Mouse (Mus musculus) T-helper 2 cell (primary cell): ENCODE measurements around the gene Smim6.

Experiments
- in situ Hi-C: fragments of 300-600 bp; cut with MboI, MseI; formaldehyde crosslinking; loops from one replicate; pipeline ENCODE4 v1.15.1; 2025; ENCODE audit warnings: high pct_unique_total_duplicates

The Smim6 gene

DNA sequence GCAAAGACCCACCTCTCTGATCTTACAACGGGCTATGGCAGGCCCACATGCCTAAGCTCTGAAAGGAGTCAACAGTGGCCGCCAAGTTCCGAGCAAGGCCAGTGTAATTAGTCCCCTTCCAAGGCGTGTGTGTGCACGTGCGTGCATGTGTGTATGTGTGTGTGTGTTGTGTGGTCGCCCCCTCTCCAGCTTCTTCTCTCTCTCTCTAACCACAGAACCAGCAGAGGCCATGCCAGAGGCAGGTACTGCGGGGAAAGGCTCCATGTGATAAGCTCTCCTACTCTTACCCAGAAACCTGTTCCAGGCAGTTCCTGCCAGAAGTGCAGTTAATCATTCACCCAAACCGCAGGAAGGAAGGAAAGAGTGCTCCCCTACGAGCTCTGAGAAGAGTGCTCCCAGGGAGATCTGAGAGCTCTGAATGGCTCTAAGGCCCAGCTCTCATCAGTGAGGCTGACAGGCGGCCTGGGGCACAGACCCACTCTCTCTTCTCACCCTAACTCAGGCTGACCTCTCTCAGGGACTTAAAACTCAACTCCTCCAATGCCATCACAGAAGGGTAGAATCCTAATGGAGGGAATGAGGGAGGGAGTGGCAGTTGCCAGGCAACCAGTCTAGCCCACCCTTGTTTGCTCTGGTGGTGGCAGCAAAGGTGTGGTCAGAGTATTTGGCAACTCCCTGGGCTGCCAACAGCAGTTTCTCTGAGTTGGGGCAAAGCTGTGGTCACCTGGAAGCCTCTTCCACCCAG lies at the start of gene Smim6:
Gene Smim6, plus strand, starts transcription at position 386 of the 745 bp plus-strand sequence.
- in situ Hi-C loops, result no loop called here

DNA sequence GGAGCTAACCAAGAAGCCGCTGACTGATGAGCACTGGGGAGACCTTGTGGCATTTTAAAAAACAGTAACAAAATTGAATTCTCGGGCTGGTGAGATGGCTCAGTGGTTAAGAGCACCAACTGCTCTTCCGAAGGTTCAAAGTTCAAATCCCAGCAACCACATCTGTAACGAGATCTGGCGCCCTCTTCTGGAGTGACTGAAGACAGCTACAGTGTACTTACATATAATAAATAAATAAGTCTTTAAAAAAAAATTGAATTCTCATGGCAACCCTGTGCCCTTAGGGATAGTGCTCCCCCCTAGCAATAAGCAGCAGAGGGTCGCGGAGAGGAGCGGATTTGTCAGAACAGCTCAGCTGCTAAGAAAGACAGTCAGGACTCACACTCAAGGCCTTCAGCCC lies 47.9 kb upstream of the Smim6 start:
- in situ Hi-C loops, result no loop called here

DNA sequence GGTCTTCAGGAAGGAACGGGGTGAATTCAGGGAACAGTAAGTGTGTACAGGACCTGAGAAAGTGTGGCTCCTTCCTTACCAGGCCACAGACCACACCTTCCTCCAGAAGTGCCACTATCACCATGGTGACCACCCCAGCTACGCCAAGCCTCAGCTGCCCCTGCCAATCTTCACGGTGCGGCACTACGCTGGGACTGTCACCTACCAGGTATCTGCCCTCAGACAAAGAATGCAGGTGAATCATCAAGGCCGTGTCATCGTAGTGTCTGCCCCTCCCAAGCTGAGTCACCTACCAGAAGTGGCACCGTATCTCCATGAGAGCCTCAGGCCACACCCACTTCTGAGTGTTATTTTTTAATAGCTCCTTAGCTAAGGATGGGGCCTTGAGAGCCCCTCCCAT lies 42.4 kb upstream of the Smim6 start:
- in situ Hi-C loops, result no loop called here

DNA sequence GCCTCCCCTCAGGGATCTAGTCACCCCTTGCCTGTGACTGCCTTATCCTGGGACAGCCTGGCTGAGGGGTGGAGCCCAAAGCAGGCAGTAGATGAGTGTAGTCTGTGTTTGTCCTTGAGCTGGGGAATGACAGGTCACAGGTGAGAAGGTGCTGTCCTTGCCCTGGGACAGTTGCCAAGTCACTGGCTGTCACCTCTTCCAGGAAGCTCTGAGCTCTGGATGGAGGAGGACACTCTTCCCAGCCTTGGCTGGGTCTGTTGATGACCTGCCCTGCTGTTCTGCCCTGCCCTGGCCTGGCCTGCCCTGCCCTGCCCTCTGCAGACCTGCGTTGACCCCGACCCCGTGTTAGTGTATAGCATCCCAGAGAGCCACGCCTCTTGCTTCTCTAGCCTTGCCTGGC lies 39.4 kb upstream of the Smim6 start:
- in situ Hi-C loops, result no loop called here

DNA sequence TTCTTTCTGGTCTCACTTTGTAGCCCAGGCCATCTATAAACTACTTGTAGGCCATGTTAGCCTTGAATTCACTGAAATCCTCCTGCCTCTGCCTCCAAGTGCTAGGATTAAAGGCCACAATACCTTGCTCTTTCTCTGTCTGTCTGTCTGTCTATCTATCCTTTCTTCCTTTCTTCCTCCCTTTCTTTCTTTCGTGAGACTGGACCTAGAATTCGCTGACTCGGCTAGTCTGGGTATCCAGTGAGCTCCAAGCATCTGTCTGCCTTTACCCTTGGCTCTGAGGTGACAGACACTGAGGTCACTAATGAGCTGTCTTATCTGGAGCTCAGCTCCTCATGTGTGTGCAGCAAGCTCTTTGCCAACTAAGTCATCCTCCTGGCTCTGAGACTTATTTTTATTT lies 35.9 kb upstream of the Smim6 start:
- in situ Hi-C loops, result no loop called here

DNA sequence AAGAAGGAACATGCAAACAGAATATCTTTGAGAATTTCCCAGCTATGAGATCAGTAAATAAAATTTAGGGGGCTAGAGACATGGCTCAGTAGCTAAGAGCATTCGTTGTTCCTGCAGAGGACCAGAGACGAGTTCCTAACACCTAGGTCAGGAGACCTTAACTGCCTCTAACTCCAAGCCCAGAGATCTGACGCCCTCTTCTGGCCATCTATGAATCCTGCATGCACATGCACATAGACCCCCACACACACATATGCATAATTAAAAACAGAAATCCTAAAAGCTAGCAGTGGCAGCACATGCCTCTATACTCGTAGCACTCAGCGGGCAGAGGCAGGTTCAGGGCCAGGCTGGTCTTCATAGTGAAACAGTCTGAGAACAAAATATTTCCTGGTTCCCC lies 35.4 kb upstream of the Smim6 start:
- in situ Hi-C loops, result no loop called here

DNA sequence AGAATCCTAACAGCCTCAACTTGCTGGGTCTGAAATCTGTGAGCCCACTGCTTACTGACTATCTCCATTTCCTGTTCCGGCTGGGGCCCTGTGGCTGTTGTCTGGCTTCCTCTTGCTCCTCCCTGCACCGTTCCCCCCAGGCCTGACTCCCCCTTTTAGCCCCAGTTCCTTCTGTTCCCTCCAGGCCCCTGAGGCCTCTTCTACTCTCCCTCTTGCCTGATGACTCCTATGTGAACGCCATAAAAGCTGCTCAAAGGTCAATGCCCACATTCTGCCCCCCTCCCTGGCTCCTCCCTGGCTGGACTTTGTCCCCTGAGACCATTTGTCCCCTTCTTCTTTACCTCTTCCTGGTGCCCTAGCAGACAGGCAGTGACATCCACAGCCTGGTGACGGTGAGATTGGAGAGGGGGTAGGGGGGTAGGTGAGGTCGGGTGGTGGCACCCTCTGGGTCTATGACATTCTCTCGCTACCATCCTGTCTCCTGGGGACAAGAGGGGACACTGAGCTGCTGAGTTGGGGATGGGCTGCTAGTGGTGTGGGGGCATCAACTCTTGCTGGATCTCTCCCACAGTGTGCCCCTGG lies 34.6 kb upstream of the Smim6 start:
- in situ Hi-C loops, result no loop called here

DNA sequence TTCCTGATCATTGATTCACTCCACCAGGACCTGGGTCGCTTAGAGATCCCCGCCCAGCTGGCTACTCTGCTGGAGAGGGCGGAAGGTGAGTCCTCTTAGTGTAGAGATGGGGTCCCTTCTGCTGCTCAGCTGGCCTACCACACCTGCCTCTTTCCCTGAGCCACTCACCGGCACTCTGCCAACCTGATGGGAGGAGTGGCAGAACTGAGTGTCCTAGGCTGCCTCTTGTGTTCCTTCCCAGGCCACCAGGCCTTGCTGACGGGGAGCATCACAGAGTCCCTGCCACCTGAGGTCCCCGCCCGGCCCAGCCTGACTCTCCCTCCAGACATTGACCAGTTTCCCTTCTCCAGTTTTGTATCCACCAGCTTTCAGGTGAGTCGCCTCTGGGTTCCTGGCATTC lies 33.7 kb upstream of the Smim6 start:
- in situ Hi-C loops, result no loop called here

DNA sequence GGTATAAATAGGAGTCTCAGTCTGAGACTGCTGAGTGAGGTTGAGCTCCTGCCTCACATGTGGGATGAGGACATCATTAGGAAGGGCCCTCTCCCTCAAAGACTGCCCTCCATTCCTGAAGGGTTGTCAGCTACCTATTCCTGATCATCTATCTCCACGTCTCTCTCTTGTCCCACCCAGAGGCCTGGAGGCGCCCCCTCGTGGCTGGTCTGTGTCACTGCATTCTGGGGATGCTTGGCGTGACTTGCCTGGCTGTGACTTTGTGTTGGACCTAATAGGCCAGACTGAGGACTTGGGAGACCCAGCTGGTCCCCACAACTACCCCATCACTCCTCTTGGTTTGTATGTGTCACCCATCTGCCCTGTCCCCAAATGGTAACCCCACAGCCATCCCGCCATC lies 30.8 kb upstream of the Smim6 start:
- in situ Hi-C loops, result no loop called here

DNA sequence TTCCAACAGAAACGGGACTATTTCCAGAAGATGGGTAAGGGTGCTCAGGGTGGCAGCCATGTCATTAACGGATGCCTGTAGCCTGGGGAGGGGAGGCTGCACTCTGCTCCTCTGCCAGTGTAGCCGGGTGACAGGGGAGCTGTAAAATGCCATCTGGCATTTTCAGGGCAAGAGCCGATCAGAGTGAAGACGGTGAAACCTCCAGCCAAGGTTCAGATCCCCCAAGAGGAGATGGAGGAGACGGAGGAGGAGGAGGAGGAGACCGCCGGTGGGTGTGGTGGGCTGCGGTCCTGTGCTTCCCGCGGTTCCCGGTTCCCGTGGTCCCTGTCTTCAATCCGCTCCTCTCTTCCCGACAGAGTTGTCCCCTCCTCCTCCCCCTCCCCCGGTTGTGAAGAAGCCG lies 28.6 kb upstream of the Smim6 start:
- in situ Hi-C loops, result no loop called here

DNA sequence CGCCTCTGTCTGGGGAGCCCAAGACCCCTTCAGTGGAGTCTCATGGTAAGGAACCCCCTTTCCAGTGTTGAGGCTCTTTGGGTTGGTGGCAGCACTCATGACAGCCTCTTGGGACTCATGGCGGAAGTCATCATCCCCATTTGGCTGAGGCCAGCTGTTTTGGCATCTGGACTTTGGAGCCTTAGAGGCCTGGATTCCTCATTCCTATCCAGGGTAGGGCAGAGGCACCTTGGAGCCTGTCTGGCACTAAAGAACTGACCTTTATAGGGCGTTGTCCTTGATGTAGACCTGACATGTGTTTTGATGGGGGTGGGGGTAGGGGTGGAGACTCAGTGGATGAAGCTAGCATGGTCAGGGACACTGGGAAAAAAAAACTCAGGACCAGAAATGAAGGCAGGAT lies 27.5 kb upstream of the Smim6 start:
- in situ Hi-C loops, result no loop called here

DNA sequence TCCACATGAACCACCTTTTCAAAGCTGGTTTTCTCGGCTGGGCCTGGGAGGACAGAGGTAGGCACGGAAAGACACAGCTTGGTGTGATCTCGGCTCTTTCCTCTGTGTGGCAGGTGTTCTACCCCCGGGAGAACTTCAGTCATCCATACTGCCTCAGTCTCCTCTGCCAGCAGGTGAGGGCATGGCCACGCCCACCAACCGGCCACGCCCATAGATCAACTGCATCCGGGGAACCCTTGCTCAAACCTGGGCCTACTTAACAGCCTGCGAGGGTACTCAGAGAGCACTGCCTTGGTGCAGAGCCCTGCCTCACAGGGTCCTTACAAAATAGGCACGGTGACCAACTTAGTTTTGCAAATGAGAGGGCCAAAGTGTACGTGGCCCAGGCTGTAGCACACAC lies 26.5 kb upstream of the Smim6 start:
- in situ Hi-C loops, result no loop called here

DNA sequence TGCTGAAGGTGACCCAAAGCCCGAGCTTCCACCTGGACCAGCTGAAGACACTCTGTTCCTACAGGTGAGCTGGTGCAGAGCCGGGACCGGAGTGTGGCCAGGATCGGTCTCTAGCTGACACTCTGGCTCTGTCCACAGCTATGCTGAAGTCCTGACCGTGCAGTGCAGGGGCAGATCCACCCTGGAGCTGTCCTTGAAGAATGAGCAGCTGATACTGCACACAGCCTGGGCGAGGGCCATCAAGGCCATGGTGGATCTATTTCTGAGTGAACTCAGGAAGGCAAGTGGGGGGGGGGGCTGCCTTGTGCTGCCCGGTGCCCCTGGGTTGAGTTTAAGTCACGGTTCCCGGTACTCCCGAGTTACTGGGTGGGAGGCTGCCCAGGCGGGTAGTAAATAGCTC lies 25.4 kb upstream of the Smim6 start:
- in situ Hi-C loops, result no loop called here

DNA sequence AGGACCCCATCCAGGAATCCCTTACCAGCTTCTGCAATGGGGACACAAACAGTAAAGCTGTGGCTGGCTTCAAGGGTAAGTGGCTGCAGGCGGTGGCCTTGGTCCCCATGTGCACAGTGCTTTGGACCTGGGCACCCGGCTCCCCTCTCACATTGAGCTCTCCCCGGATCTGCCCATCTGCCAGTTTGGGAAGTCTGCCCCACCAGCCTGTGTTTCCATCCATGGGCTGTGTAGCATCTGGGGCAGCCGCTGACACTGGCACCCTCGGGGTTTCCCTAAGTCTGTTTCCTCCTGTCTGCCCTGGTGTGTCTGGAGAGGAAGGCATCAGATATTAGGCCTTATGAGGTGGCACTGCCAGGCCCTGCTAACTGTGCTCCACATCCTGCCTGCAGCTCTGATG lies 23.8 kb upstream of the Smim6 start:
- in situ Hi-C loops, result no loop called here

DNA sequence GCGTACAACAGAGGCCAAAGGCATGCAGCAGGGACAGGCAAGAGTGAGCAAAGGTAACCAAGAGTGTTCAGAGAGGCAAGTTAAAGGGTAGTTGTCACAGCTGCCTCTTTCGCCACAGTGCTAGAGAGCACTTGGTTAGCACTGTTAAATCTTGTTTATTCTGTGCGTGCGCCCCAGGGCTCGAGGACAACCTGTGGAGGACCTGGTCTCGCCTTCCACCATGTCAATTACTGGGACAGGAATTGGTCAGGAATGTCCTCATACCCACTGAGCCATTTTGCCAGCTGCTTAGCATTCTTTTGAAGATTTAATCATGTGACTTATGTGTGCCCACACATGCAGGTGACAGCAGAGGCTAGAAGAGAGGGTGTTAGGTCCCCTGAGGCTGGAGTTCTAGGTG lies 22.7 kb upstream of the Smim6 start:
- in situ Hi-C loops, result no loop called here

DNA sequence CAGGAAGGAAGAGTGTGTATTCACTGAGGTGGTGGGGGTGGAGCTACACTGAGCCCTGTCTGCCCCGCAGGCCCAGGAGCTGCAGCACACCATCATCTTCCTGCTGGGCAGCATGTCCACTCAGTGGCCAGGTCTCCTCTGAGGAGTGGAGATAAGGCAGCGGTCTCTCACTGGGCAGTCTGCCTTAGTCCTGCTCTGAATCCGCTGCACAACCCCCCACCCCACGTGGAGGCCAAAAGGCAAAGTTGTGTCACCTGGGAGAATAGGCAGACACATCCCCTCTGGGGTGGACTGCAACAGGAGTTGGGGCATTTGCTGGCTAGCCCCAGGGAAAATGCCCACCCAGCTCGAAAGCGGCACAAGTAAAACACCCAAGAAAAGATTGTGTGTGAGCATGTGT lies 19.6 kb upstream of the Smim6 start:
- in situ Hi-C loops, result no loop called here

DNA sequence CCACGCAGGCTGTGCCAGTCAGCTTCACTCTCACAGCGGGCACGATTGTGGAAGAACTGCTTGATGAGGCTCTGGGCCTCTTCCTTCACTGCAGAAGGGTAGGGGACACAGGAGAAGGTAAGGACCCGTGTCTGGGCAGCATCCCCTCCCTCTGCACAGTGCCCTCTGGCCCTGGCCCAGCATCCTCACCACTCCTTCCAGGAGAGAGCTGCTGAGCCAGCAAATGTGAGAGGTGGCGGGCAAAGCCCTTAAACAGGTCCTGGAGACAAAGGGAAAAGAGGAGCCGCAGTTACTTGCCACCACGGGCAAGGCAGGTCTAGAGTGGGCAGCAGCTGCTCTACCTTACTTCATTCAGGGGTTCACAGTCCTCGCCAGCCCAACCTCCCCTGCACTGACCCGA lies 18.7 kb upstream of the Smim6 start:
- in situ Hi-C loops, result no loop called here

DNA sequence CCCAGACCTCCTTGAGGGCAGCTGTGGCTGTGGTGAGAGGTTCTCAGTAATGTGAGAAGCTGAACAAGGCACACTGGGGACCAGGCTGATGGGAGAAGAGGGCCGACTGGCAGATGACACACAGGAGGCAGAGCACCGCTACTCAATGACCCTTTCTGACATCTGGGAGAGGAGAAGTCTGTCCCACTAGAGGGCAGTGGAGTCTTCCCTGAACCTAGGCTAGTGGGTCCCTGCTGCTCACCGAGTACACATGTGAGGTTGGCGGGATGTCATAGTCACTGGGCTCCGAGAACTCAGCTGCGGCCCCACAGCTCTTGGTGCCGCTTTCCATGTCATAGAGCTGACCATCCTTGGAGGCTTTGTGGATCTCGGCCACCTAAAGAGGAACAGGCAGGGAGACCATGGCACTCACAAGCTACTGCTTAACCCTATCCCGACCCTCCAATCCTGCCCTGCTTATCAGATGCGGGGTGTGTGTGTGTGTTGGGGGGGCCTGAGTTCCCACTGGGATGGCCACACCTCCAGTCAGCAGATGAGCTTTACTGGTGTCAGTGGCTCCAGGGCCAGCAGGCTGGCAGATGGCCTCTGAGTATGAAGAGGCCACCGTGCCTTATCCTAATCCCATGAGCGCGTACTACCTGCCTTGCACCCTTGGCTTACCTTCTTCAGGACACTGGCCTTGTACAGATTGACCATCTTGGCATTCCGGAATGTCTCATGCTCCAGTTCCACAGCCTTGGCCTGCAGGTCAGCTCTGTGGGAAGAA lies 16.9 kb upstream of the Smim6 start:
- in situ Hi-C loops, result no loop called here

DNA sequence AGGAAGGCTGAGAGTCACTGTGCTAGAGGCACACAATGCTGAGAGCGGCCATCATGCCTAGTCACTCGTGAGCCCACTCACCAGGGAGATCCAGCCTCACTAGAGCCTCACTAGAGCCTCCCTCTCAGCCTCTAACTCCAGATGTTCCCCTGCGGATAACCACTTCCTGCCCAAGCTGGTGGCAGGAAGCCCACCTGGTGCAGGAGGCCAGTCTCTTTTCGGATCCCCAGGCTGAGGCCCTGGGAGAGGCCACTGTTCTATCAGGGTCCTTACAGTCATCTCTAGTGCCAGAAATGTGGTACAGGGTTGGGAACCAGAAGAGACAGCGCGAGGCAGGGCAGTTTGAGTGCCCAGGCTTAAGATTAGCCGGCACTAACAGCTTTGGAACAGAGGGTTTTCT lies 13.4 kb upstream of the Smim6 start:
- in situ Hi-C loops, result no loop called here

DNA sequence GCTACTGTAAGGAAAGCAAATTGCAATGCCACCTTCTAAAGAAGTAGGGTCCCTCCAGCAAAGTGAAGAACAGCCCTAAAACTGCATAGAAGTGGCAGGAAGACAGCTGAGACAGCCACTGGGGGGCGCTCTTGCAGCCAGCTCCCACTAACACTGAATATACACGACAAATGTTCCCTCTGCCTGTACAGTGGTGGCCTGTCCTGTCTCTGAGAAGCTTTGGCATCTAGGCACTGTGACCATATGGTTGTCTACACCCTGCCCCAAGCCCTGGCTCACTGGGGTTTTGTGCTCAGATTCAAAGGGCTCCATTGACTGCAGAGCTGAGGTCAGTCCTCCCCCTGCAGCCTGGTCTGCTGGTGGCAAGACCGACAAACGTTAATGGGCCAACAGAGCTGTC lies 12.9 kb upstream of the Smim6 start:
- in situ Hi-C loops, result no loop called here

DNA sequence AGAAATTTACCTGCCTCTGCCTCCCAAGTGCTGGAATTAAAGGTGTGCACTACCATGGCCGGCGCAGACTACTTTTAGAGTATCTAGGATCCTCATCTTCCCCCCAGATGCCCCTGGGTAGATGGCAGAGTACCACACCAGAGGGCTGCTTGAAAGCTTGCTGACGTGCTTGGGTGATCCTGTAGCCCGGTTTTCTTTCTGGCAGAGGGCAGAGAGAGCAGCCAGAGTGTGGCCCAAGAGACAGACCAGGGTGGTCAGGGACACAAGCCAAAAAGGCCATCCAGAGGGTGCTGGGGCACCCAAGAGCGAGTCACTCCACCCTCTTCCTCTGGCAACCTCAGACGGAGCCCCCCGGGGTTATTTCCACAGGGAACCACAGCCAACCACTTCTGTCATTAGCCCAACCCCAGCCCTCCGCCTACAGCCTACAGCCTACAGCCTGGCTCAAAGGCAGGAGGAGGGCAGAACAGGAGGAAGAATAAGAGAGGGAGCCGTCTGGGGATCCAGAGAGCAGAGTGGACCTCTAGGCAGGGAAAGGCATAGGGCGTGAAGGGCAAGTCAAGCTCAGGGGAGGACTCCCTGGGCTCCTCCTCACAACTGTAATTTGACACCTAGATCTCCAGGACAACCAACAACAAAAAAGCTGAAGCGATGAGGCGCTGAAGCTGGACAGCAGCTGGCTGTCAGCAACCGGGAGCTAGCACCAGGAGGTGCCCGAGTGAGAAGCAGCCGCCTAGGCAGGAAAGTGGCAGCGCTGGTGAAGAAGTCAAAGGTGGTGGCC lies 12.1 kb upstream of the Smim6 start, which contains the start of gene Smim5:
Gene Smim5, plus strand, starts transcription at position 481 of the 781 bp plus-strand sequence.
- in situ Hi-C loops, result no loop called here
